Mouse (Mus musculus) limb, embryonic 14.5 days (tissue): Measurements from ENCODE around the gene Msh5. TPM values are rescaled to one million over a fixed set of nuclear protein-coding genes. Genes with fewer than 3 reads are reported as not detected.

Source experiments
- ATAC-seq: fragments of 200-750 bp; cut with Nextera tagmentation; 2 replicates; pipeline ENCODE4 v1.8.0; 2017; ENCODE audit warnings: low read depth, moderate number of reproducible peaks, moderate TSS enrichment; ENCODE audit not compliant: low FRiP score
- DNase-seq: peaks from one replicate; pipeline ENCODE4 v3.0.0-alpha.2; 2015; ENCODE audit warnings: low spot score
- H3K27ac ChIP-seq: fragments of 300-500 bp; sonication (generic); replicated peaks from 2 replicates; pipeline ENCODE4 v1.5.1; 2014; ENCODE audit warnings: low read depth, mild to moderate bottlenecking, low read length, moderate library complexity, mixed read lengths
- H3K27me3 ChIP-seq: fragments of 300-500 bp; sonication (generic); 2 replicates; pipeline ENCODE4 v1.6.1; 2014; ENCODE audit warnings: low read length, mixed read lengths; ENCODE audit not compliant: control insufficient read depth, insufficient read depth
- H3K36me3 ChIP-seq: fragments of 300-500 bp; sonication (generic); 2 replicates; pipeline ENCODE4 v1.6.1; 2014; ENCODE audit warnings: mild to moderate bottlenecking, low read length, moderate library complexity, mixed read lengths; ENCODE audit not compliant: control insufficient read depth, insufficient read depth
- H3K4me1 ChIP-seq: fragments of 300-500 bp; sonication (generic); 2 replicates; pipeline ENCODE4 v1.6.1; 2014; ENCODE audit warnings: antibody characterized with exemption, low read length, mixed read lengths; ENCODE audit not compliant: control insufficient read depth, insufficient read depth
- H3K4me2 ChIP-seq: fragments of 300-500 bp; sonication (generic); replicated peaks from 2 replicates; pipeline ENCODE4 v1.6.1; 2014; ENCODE audit warnings: low read depth, mild to moderate bottlenecking, low read length, moderate library complexity; ENCODE audit not compliant: severe bottlenecking
- H3K4me3 ChIP-seq: fragments of 300-500 bp; sonication (generic); replicated peaks from 2 replicates; pipeline ENCODE4 v1.5.1; 2014; ENCODE audit warnings: low read length
- H3K9ac ChIP-seq: fragments of 300-500 bp; sonication (generic); 2 replicates; pipeline ENCODE4 v1.6.1; 2014; ENCODE audit warnings: mild to moderate bottlenecking, low read depth, low read length, moderate library complexity; ENCODE audit not compliant: severe bottlenecking
- H3K9me3 ChIP-seq: fragments of 300-500 bp; sonication (generic); 2 replicates; pipeline ENCODE4 v1.6.1; 2016; ENCODE audit warnings: low read length; ENCODE audit not compliant: control insufficient read depth
- POLR2A ChIP-seq: fragments of 200-500 bp; IDR thresholded peaks from 2 replicates; pipeline ENCODE4 v1.8.0; 2012; ENCODE audit warnings: inconsistent platforms, mild to moderate bottlenecking, moderate library complexity, borderline replicate concordance; ENCODE audit not compliant: insufficient read depth, insufficient read length; ENCODE audit errors: extremely low read depth
- WGBS: fragments of 180-500 bp; shearing (Covaris S2); extraction: QIAGEN DNeasy Blood & Tissue Kit; methylation state at CpG from one replicate; pipeline ENCODE4 v1.1.7; 2014; 5-methylcytosine and 5-hydroxymethylcytosine counted together
- polyA plus RNA-seq, 2 experiments: library from polyadenylated mRNA; depleted of rRNA in 1 of 2; stranded (reverse) in 1 of 2; unstranded in 1 of 2; fragments of >200 nt; fragmentation: Nextera tagmentation in 1 of 2; extraction: Ambion mirVana in 1 of 2; gene quantifications; 2 replicates each; pipeline versions ENCODE4 v1.2.1 to v1.2.3; 2012 to 2014

Gene Msh5
- polyA plus RNA-seq (2012; rRNA removed) (6.4 and 6.5 TPM in 2 replicates), polyA plus RNA-seq (2014; fragmentation: Nextera tagmentation; extraction: Ambion mirVana) (3.4 and 3.5 TPM in 2 replicates)

DNA sequence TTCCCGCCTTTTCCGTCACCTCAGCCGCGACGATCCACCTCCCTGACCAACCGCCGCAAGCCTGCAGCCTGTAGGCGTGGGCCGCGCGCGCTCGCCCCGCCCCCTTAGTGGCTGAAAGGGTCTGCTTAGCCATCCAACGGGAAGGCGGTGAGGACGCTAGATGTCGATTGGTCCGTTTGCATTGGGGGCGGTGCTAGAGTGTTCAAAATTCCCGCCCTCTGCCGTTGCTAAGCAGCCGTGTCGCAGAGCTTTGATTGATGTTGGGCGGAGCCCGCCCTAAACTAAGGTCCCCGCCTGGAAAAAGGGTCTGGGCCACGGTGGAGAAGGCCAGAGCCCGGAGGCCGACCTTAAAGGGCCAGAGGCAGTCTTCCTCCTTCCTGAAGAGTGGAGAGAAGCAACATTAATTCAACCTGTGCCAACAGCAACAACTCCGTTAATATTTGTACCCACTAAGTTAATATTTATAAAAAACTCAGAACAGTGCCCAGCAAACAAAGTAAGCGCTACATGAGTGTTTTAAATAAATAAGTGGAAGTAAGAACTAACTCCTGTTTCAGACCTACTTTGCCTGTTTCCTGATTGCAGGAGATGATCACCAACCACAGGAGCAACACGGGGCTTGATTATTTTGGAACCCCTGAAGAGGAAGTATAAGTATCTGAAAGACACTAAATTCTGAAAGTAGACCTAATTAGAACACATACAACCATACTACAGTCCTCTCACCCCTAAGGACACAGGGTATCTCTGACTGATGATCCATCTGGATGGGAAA lies at the start of gene Msh5:
Gene Msh5, minus strand, starts transcription at position 65 of the 775 bp plus-strand sequence.
- Histone ChIP-seq H3K27me3 (no peaks in the 10 kb centered on the region), H3K36me3 (no peaks in the 10 kb centered on the region), H3K4me3 (peak within 1 kb of the TSS; percentile 60), H3K4me1 (peaks cover 34% of the 10 kb centered on the region), H3K9ac (peak within 1 kb of the TSS; percentile 88), H3K9me3 (no peaks in the 10 kb centered on the region), H3K27ac (peak within 1 kb of the TSS; percentile 83), H3K4me2 (peak within 1 kb of the TSS; percentile 99)
- 6% methylated on average over 33 of the region's 33 CpGs for WGBS
- 0 out of 2 replicates have a peak, but pooled peaks have one; percentile 17 for TF ChIP-seq POLR2A
- ATAC-seq (peak; percentile 96), DNase-seq (peak; percentile 99)

DNA sequence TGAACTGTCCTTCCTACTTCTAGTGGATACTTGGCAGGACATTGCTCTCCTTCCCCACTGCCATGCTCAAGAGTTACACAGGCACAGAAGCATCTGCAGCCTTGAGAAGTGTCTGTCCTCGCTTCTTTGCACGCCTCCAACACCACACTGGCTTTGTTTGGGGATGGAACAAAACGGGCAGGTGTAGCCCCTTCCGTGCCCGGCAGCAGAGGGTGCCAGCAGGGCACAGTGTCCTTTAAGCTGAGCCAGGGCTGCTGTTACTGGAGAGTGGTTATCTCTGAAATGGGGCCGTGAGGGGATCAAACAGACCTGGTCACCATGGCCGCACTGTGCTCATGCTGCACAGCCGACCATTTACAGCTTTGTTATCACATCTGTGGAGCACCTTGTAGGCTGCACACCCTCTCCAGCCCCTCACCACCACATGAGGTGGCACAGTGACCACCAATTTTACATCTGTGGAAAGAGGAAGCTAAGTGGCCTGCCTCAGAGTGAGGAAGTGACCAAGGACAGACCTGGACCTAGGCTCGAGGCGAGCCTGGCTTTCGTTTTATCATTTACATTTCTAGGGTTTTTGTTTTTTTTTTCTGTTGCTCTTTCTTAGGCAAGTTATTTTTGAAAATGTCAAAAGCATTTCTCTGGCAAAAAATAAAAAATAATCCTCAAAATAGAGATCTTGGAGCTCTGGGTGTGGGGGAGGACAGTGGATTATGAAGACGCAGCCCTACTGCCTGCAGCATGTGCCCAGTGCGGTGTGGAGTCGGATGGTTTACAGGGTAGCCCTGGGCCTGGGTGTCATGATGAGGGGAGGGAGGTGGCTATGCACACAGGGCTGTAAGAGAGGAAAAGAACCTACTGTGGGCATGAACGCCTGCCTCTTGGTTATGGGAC lies 48.2 kb upstream of the Msh5 start:
- no peak overlapping the region for H3K27ac ChIP-seq
- ATAC-seq (no peak), DNase-seq (no peak)
- H3K27me3 ChIP-seq, result no peaks in the 10 kb centered on the region
- H3K4me2 ChIP-seq, result no peak overlapping the region
- H3K9ac ChIP-seq, result no peak overlapping the region
- peaks cover 86% of the 10 kb centered on the region for H3K36me3 ChIP-seq
- no peaks in the 10 kb centered on the region for H3K9me3 ChIP-seq
- TF ChIP-seq POLR2A, result no peak
- WGBS, result 89% methylated on average over 15 of the region's 15 CpGs
- H3K4me1 ChIP-seq, result peaks cover 9% of the 10 kb centered on the region
- no peak overlapping the region for H3K4me3 ChIP-seq

DNA sequence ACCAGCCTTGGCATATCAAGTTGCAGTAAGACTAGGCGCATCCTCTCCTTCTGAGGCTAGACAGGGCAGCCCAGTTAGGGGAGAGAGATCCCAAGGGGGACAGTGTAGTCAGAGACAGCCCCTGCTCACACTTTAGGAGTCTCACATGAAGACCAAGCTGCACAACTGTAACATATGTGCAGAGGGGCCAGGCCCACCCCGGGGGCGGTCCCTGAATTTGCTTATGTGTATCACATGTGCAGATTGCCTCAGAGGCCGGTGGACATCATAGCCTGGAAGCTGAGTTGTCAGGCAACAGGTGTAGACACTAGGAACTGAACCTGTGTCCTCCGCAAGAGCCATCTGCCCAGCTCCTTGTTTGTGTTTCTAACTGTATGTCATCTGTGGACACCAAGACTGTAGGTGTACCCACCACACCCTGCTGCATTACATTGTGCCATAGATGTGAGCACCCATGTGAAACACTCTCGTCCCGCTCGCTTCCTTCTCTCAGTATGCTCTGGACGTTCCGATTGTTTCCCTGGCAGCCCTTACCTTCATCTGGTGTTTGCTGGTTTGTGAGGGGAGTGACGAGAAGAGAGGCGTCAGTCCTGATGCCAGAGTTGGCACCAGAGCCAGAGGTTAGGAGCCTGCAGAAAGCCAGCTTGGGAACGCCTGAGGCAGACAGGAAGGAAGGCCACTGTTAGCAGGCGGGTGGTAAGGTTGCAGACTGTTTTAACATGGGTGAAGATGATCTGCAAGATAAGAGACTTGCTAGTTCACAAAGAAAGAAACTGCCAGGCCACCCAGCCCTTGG lies 46.1 kb upstream of the Msh5 start:
- Histone ChIP-seq H3K9me3 (no peaks in the 10 kb centered on the region), H3K4me3 (no peak overlapping the region), H3K36me3 (peaks cover 67% of the 10 kb centered on the region), H3K4me1 (peaks cover 9% of the 10 kb centered on the region), H3K27me3 (no peaks in the 10 kb centered on the region), H3K27ac (no peak overlapping the region), H3K9ac (no peak overlapping the region), H3K4me2 (no peak overlapping the region)
- WGBS, result 88% methylated on average over 14 of the region's 14 CpGs
- no peak for TF ChIP-seq POLR2A
- DNase-seq (no peak), ATAC-seq (no peak)

DNA sequence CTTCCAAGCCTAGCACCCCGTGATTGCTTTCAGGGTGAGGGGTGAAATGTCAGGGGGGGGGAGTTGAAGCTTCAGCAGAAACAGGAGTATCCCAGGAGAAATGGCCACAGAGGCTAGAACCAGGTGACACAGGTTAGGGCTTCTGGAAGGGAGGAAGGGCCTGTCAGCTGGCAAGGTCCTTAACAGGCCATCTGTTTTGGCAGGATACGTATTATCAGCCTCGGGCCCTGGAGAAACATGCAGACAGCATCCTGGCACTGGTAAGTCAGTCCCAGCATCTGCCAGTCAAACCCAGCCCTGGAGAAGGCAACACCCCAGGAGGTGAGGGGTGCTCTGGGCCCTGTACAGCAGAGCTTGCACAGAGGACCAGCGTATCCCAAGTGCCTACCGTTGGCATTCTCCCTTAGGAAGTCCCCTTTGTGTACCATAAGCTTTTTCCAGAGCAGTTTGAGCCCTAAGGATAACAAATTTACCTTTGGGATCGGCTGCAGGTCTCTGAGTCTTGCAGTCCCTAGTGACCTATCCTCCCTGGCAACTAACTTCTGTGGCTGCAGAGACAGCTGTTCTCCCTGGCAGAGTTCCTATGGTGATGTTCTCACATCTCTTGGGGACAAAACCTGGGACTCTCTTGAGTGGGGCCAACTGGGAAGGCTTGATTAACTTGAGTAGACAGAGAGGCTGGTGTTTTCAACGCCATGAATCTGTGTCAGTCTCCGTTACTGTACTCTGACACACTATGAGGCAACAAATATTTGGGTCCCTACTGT lies 43.8 kb upstream of the Msh5 start:
- Histone ChIP-seq H3K27ac (peak overlapping the region; percentile 97; the same call in 1 of the 2 replicates), H3K9me3 (no peaks in the 10 kb centered on the region), H3K4me1 (peaks cover 9% of the 10 kb centered on the region), H3K4me2 (peak overlapping the region; percentile 64), H3K4me3 (peak overlapping the region; percentile 69), H3K27me3 (no peaks in the 10 kb centered on the region), H3K36me3 (peaks cover 46% of the 10 kb centered on the region), H3K9ac (peak overlapping the region; percentile 92)
- WGBS, result 59% methylated on average over 8 of the region's 8 CpGs
- no peak for TF ChIP-seq POLR2A
- no peak for DNase-seq
- no peak for ATAC-seq
